Mouse (Mus musculus) testis, postnatal 10 days (tissue): ENCODE measurements at regions not wholly inside any gene's neighbourhood (a gene's known extent, or its start where the extent isn't known, plus 50 kb on each side); places are given as distances from the start of the nearest gene placed in this dataset.
"Not testable (repeated sequence)": the region's sequence is repeated elsewhere in the genome, so short reads cannot be mapped to it uniquely, and the experiment has no call there.

Experiments
- DNase-seq: peaks from one replicate; pipeline ENCODE4 v3.0.0; 2021; ENCODE audit warnings: low spot score

DNA sequence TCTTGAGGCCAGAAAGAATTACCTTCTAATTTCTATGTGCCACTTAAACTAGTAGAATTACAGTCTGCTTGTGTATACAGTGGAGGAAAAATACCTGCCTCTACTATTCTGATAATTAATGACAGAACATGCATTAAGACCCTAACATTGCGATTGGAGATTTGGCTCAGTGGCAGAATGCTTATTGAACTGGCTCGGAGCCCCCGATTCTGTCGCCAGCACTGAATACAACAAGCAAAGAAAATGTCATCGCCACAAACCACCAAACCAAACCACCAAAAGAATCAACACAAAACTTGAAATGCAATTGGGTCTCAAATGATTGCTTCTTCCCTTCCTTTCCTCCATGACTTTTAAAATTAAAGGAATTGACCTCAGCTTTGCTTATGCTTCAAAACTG lies 122.9 kb upstream of the Emcn start:
- no peak for DNase-seq

DNA sequence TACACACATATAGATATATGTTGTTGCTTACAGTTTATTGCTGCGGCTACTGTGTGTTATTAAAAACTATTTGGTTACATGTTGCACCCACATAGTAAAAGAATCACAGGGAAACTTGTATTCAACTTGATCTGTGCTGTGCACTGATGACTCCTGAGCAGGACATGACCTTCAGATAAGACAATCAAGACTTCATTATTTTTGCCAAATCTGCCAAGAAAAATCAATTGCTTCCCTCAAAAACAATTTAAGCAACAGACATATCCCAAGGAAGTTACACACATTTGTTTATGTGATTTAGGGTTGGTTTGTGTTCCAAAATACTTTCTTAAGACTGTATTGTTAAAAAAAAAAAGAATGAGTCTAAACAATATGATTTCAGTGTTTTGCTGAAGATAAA lies 114.7 kb upstream of the Emcn start:
- no peak for DNase-seq

DNA sequence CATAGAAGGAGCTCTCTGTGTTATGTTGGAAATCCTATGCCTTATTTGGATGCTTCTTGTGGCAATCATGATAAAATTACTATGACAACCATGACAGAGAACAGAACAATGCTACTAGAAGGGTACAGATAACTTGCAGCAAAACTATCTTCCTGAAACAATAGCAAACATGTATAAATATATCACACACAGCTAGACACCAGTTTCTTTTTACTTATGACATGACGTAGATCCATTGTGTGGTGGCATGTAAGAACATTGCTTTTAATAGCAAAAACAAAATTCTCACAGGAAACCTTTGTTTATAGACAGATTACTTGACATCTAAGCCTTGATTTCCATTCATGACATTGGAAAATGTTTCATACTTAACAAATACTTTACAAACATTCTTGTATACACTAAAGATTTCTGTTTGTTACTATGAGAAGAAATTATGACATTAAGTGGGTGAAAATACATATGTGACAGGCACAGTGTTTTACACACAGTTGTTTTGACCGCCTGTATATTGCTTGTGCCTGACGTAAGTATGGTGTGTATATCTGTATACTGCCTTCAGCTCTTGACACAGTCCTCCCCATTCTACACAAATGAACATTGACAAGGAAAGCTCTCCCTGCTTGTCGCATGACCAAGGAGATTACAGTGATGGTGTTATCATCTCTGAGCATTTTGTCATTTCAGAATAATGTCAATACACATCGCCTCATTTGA lies 113.6 kb upstream of the Emcn start:
- no peak for DNase-seq

DNA sequence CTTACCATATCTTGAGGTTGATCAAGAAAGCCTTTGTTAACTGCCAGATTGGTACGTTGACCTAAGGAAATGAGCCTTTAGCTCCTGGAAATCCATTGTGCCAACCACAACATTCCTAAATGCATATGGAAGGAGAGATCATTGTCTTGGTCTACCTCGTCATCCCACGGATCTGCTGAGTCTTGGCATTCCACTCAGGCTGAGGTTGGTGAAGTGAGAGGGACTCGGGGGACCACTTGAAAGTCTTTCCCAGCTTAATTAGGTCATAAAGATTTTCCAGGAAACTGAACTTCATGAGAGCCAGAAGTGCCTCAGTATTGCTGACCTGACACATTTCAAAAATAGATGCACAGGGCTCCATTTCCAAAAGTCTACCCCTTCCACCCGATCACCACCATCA lies 112.5 kb upstream of the Emcn start:
- DNase-seq, result no peak

- DNase-seq, result no peak
These were observed 98.0 kb upstream of the Emcn start for GRCm38 (mm10) chr3:137242877-137243276.

- DNase-seq, result no peak
These were observed 77.0 kb upstream of the Emcn start for GRCm38 (mm10) chr3:137263907-137264306.

DNA sequence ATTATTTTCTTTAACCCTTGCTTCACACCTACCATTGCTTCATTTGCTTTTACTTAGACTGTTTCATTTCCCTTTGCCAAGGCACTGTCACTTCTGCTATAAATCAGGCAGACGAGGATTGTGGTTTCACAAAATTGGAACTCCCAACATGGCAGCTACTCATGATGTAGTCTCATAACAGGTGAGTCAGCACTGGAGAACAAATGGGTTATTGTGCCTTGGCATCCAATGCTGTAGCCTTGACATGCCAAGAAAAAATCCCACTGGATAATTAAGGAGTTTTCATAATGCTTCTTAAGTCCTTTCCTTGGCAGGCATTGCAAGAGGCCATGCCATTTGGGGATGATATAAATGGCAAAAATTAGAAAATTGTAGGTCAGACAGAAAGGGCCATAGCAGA lies 73.1 kb upstream of the Emcn start:
- DNase-seq, result no peak

DNA sequence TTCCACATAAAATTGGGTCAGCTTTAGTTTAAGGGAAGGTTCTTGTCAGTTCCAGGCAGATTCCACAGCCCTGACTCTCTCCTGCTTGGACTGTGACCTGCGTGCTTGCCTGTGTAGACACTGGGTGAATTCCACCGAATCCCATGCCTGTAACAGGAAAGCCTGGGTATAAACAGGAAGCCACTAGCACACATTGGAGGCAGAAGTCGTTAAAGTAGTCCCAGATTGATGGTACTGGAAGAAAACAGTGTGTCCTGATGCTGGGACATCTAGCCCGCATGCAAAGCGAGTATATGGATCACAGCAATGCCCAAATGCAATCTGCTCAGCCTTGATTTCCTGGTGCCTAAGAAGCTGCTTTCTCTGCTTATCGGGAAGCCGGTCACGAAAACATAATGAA lies 65.4 kb upstream of the Emcn start:
- DNase-seq, result no peak

DNA sequence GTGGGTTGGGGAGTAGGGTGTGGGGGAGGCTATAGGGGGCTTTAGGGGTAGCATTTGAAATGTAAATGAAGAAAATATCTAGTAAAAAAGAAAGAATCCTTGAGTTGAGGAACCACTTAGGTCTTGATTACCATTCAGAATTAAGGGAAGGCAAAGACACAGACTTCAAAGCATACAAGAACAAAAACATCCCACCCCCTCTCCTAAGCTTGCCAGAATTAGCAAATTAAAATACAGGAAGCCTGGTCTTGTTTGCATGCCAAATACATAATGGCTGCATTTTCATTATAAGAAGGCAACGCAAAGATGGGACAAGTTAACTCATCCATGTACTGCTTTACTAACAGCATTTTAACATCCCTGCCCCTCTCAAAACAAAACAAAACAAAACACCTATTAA lies 61.6 kb upstream of the Emcn start:
- no peak for DNase-seq

DNA sequence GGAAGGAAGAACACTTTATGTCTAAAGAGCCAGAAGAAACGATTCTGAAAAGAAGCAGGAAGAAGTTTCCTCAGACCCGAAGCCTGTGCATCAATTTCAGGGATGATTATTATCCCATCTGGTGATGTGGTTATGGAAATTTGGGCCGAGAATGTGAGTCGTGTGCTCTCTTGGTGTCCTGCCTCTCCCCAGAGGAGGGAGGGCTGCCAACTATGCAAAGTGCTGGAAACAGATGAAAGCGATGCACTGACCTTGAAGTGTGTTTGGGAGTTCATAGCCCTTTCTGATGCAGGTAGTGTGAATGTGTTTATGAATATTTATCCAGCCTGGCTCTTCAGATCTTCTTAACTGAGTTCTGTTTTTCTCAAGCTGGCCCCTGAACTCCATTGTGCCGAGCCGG lies 59.8 kb upstream of the Emcn start:
- DNase-seq, result peak; percentile 45

DNA sequence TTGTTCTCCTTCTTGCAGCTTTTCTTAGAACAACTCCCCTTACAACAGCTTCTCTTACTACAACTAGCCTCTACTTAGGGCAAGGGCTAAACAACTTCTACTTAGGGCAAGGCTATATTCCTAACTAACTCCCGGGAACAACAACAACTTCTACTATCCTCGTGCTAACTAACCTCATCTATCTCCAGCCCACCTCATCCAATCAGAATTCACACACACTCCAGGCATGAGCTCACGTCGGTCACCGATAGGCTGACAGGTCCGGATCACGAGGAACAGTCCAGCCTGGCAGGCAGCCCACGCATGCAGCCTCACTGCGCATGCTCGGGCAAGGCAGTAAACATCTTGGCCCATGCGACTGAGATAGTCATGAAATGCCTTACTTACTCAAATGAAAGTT lies 53.3 kb upstream of the Emcn start:
- DNase-seq, result not testable (repeated sequence)

DNA sequence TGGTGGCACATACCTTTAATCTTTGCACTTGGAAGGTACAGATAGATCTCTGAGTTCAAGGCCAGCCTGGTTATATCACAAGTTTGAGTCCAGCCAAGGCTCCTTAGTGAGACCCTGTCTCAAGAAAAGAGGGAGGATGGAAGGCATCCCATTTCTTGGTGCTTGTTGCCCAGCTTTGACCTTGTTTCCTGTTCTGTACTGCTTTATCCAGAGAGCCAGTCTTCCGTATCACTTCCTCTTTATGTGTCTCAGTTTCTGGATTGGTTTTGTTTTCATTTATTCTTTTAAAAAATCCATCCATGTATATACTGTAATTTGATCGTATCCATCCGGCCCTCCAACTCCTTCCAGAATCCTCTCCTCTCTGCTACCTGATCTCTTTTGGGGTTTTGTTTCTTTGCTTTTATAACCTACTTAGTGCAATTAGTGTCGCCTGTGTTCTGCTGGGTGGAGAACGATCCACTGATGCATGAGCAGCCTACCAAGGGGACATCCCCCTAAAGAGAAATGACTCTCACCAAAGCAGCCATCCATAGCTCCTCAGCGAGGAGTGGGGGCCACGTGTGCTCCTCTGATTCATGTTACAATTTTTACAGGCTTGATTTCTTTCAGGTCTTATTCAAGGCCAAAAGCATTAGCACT lies 52.4 kb upstream of the Emcn start:
- DNase-seq, result no peak

DNA sequence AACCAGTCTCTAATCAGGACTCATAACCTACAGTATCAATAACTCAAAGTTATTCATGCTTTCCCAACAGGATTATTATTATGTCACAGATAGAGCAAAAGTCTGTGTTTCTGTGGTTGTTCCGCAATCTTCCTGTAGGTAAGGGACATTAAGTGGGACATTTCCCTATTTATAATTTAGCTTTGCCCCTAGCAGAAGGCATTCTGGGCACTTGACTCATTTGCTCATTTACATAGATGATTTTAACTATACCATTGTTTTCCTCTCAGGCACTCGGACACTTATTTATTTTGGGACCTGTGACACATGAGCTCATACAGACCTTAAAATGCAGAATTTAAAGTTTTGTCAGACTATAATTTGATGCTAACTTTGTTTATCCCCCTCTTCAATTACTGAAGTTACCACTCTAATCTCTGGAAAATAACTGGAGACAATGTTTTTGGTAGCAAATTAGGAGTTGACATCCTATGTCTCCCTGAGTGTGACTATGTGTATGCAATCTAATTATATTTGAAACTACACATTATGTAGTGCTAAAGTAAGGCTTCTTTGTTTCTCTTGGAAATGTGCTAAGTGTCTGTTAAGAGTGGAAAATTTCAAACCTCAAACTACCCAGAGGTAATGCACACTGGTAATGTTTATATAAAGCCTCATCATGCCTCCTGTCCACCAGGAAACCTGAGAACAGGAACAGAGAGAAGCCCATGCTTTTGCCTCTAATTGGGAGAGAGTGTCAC lies 51.8 kb upstream of the Emcn start:
- DNase-seq, result no peak

DNA sequence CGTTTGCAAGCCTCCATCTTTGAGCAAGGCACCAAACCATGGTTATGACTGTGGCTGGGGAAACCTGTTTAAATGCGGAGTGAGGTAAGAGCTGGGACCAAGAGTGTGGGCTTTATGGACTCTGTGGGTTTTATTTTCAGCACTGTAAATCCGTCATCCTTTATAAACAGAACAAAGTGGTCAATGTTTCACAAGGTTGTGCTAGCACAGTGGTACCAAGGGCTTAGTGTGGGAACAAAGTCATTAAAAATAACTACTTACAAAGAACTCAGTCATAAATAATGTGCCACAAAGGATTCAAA lies 51.2 kb upstream of the Emcn start:
- DNase-seq, result no peak
